Mouse (Mus musculus) hindbrain, embryonic 12.5 days (tissue): ENCODE data around the gene Mms19. TPM values are rescaled to one million over a fixed set of nuclear protein-coding genes. Genes with fewer than 3 reads are reported as not detected.

Source experiments
- ATAC-seq: fragments of 200-750 bp; cut with Nextera tagmentation; 2 replicates; pipeline ENCODE4 v1.8.0; 2017; ENCODE audit warnings: moderate TSS enrichment; ENCODE audit not compliant: low FRiP score
- H3K27ac ChIP-seq: fragments of 300-500 bp; sonication (generic); 2 replicates; pipeline ENCODE4 v1.5.1; 2016; ENCODE audit warnings: mild to moderate bottlenecking
- H3K27me3 ChIP-seq: fragments of 300-500 bp; sonication (generic); 2 replicates; pipeline ENCODE4 v1.6.1; 2016; ENCODE audit warnings: mild to moderate bottlenecking
- H3K36me3 ChIP-seq: fragments of 300-500 bp; sonication (generic); 2 replicates; pipeline ENCODE4 v1.6.1; 2016; ENCODE audit warnings: mild to moderate bottlenecking
- H3K4me1 ChIP-seq: fragments of 300-500 bp; sonication (generic); 2 replicates; pipeline ENCODE4 v1.6.1; 2016
- H3K4me2 ChIP-seq: fragments of 300-500 bp; sonication (generic); replicated peaks from 2 replicates; pipeline ENCODE4 v1.6.1; 2016; ENCODE audit warnings: mild to moderate bottlenecking
- H3K4me3 ChIP-seq: fragments of 300-500 bp; sonication (generic); 2 replicates; pipeline ENCODE4 v1.5.1; 2016; ENCODE audit warnings: mild to moderate bottlenecking
- H3K9ac ChIP-seq: fragments of 300-500 bp; sonication (generic); 2 replicates; pipeline ENCODE4 v1.6.1; 2016; ENCODE audit warnings: mild to moderate bottlenecking, moderate library complexity
- H3K9me3 ChIP-seq: fragments of 300-500 bp; sonication (generic); replicated peaks from 2 replicates; pipeline ENCODE4 v1.6.1; 2016; ENCODE audit warnings: mild to moderate bottlenecking
- WGBS: fragments of 180-500 bp; shearing (Covaris S2); methylation state at CpG from one replicate; pipeline ENCODE4 v1.1.7; 2016; 5-methylcytosine and 5-hydroxymethylcytosine counted together
- polyA plus RNA-seq: library from polyadenylated mRNA; unstranded; fragments of >200 nt; fragmentation: Nextera tagmentation; extraction: Ambion mirVana; gene quantifications from 2 replicates; pipeline ENCODE4 v1.2.1, GENCODE M21; 2016

Gene Mms19
- polyA plus RNA-seq, 1 experiment from 2014 or later = 33.1 TPM

- no peaks in the 10 kb centered on the region for H3K4me1 ChIP-seq
- H3K36me3 ChIP-seq = no peaks in the 10 kb centered on the region
- H3K27me3 ChIP-seq = 0 out of 2 replicates have a peak, but pooled peaks cover 4% of the 10 kb centered on the region
- no peak for ATAC-seq
- no peak overlapping the region for H3K9ac ChIP-seq
- WGBS = 89% methylated on average over 10 of the region's 10 CpGs
- H3K4me2 ChIP-seq = no peak overlapping the region
- no peak overlapping the region for H3K27ac ChIP-seq
- H3K9me3 ChIP-seq = no peaks in the 10 kb centered on the region
- H3K4me3 ChIP-seq = no peak overlapping the region
These were observed 77.9 kb downstream of the Mms19 start for GRCm38 (mm10) chr19:41902848-41903593.

- no peak overlapping the region for H3K9ac ChIP-seq
These were observed 79.3 kb downstream of the Mms19 start for GRCm38 (mm10) chr19:41901696-41902095.

GRCm38 (mm10) chr19:41900495-41901090 lies 80.4 kb downstream of the Mms19 start:
- no peak for ATAC-seq
- Histone ChIP-seq H3K9ac (no peak overlapping the region), H3K27ac (no peak overlapping the region), H3K4me2 (no peak overlapping the region), H3K36me3 (no peaks in the 10 kb centered on the region), H3K9me3 (no peaks in the 10 kb centered on the region), H3K4me3 (no peak overlapping the region), H3K4me1 (peaks cover 4% of the 10 kb centered on the region), H3K27me3 (no peaks in the 10 kb centered on the region)
- WGBS = 81% methylated on average over 8 of the region's 8 CpGs

More at GRCm38 (mm10) chr19:41901696-41902095, 79.3 kb downstream of the Mms19 start:
- Histone ChIP-seq H3K27me3 (no peaks in the 10 kb centered on the region), H3K4me1 (no peaks in the 10 kb centered on the region), H3K27ac (no peak overlapping the region), H3K9me3 (no peaks in the 10 kb centered on the region), H3K4me2 (no peak overlapping the region), H3K36me3 (no peaks in the 10 kb centered on the region), H3K4me3 (no peak overlapping the region)
- 63% methylated on average over 2 of the region's 2 CpGs for WGBS
- no peak for ATAC-seq

DNA sequence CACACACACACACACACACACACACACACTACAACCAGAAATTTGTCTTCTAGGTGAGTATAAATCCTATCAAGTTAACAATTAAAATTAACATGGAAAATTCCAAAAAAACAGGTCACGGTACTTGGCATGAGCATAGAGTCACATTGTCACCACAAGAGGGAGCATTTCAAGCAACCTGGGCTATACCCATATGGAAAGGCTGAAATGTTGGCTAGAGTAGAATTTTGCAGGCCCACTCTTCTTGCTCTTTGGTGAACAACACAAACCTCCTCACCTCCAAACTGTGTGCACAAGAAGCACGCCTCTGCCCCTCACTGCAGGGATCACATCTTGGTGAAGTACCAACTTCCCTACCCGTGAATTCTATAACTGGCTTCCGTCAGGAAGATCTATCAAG lies 82.1 kb downstream of the Mms19 start:
- Histone ChIP-seq H3K4me2 (no peak overlapping the region), H3K4me3 (no peak overlapping the region), H3K9me3 (no peaks in the 10 kb centered on the region), H3K9ac (no peak overlapping the region), H3K36me3 (no peaks in the 10 kb centered on the region), H3K4me1 (peaks cover 13% of the 10 kb centered on the region), H3K27ac (no peak overlapping the region), H3K27me3 (no peaks in the 10 kb centered on the region)
- 51% methylated on average over 4 of the region's 4 CpGs for WGBS
- no peak for ATAC-seq

GRCm38 (mm10) chr19:41896319-41896711 lies 84.6 kb downstream of the Mms19 start:
- Histone ChIP-seq H3K36me3 (0 out of 2 replicates have a peak, but pooled peaks cover under 1% of the 10 kb centered on the region), H3K4me2 (peak overlapping the region; percentile 88), H3K9me3 (no peaks in the 10 kb centered on the region), H3K4me1 (peaks cover 13% of the 10 kb centered on the region), H3K4me3 (peak overlapping the region; percentile 54), H3K9ac (peak overlapping the region; percentile 62), H3K27me3 (no peaks in the 10 kb centered on the region), H3K27ac (no peak overlapping the region)
- WGBS = 21% methylated on average over 18 of the region's 18 CpGs
- ATAC-seq = peak; percentile 46; the same call in 1 of the 2 replicates

DNA sequence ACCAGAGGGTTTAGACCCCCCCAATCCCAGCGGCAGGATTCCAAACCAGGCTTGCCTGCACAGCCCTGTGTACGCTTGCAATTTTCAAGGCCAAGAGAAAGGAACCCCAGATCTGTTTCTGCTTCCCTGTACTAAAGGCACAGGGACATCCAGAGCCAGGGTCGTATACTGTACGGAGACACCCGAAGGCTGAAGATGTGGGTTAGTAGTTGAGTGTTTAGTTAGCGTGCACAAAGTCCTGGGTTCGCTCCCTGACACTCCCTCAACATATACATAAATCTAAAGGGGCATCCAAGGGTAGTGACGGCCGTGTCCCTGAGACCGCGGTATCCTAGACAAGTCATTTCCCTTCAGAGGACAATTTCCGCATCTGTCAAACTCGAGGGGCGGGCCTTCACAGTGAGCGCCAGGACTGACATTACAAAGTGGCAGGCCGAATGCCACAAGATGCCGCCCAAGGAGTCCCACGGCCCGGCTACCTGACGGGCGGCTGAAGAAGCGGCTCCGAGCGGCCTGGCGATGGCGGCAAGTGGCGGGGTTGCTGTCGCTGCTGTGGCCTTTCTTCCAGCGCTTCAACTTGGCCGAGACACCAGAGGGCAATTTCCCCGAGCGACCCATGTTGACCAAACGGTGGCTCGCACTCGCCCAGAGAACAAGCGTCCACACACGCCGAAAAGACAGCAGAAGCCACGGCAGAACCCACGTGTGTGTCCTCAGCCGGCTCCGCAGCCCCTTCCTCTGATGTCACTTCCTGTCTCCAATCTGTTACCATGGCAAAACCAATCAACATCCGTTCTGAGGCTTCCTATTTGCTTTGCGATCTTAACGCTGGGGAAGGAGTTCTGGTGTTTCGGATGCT lies 85.3 kb downstream of the Mms19 start, which contains the start of gene Rrp12:
Rrp12 (minus strand) TSS at position 714 of the 859 bp plus-strand sequence.
- H3K4me1 ChIP-seq = peaks cover 13% of the 10 kb centered on the region
- WGBS = 2% methylated on average over 46 of the region's 46 CpGs

DNA sequence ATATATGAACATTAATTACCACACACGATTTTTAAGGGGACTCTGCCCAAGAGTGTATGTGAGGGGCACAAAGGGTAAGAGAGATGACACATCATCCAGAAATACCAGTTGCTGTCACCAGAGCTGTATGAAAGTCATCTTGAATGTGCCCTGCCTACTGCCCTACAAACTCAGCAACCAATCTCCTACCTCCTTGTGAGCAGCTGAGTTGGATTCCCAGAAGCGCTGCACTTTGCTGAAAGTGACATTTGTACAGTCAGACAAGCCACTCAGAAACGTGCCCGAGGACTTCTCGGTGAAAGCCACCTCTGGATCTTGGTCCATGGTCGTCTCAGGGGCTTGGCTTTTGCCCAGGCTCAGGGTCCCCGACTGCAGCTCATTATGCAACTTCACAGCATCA lies 86.0 kb downstream of the Mms19 start:
- Histone ChIP-seq H3K4me2 (peak overlapping the region; percentile 88), H3K9ac (peak overlapping the region; percentile 62), H3K4me1 (peaks cover 13% of the 10 kb centered on the region), H3K27ac (no peak overlapping the region), H3K4me3 (peak overlapping the region; percentile 54), H3K27me3 (no peaks in the 10 kb centered on the region), H3K9me3 (no peaks in the 10 kb centered on the region), H3K36me3 (peaks cover 13% of the 10 kb centered on the region)
- no peak for ATAC-seq
- WGBS = 54% methylated on average over 7 of the region's 7 CpGs

More for the DNA sequence above, 85.3 kb downstream of the Mms19 start, which contains the start of gene Rrp12:
- H3K27ac ChIP-seq = no peak within 1 kb of the TSS
- H3K9me3 ChIP-seq = no peaks in the 10 kb centered on the region
- H3K36me3 ChIP-seq = peaks cover 7% of the 10 kb centered on the region; the same call in 1 of the 2 replicates
- peak within 1 kb of the TSS; percentile 88 for H3K4me2 ChIP-seq
- peak within 1 kb of the TSS; percentile 62 for H3K9ac ChIP-seq
- H3K27me3 ChIP-seq = no peaks in the 10 kb centered on the region
- ATAC-seq = peak; percentile 88
- peak within 1 kb of the TSS; percentile 54 for H3K4me3 ChIP-seq

Other genes starting within 250 kb of the Mms19 start
- 28.9 and 31.9 TPM in 2 replicates for gene Slit1, start 237.5 kb downstream of the Mms19 start, polyA plus RNA-seq
- gene Arhgap19, start 179.1 kb downstream of the Mms19 start, polyA plus RNA-seq = 22.4 and 23.2 TPM in 2 replicates
- 16.8 and 19.4 TPM in 2 replicates for gene Frat1, start 151.2 kb downstream of the Mms19 start, polyA plus RNA-seq
- 14.5 and 15.3 TPM in 2 replicates for gene Frat2, start 133.0 kb downstream of the Mms19 start, polyA plus RNA-seq
- gene Rrp12, start 85.0 kb downstream of the Mms19 start, polyA plus RNA-seq = 18.3 and 20.9 TPM in 2 replicates
- gene Pgam1, start 69.2 kb downstream of the Mms19 start, polyA plus RNA-seq = 514 and 546 TPM in 2 replicates
- 63.1 and 64.4 TPM in 2 replicates for gene Exosc1, start 47.7 kb downstream of the Mms19 start, polyA plus RNA-seq
- 75.8 and 76.4 TPM in 2 replicates for gene Zdhhc16, start 47.7 kb downstream of the Mms19 start, polyA plus RNA-seq
- 15.9 and 16.2 TPM in 2 replicates for gene Ubtd1, start 606 bp upstream of the Mms19 start, polyA plus RNA-seq
- not detected in 2 replicates for gene Ankrd2, start 54.8 kb upstream of the Mms19 start, polyA plus RNA-seq
- gene Hoga1, start 64.5 kb upstream of the Mms19 start, polyA plus RNA-seq = 1.1 and 1.3 TPM in 2 replicates
- gene 4933411K16Rik, start 71.1 kb upstream of the Mms19 start, polyA plus RNA-seq = not detected in 2 replicates
- 81.4 and 83.5 TPM in 2 replicates for gene Morn4, start 105.2 kb upstream of the Mms19 start, polyA plus RNA-seq
- gene Pi4k2a, start 109.3 kb upstream of the Mms19 start, polyA plus RNA-seq = 35.3 and 39.4 TPM in 2 replicates
- 11.8 and 13.5 TPM in 2 replicates for gene Avpi1, start 147.9 kb upstream of the Mms19 start, polyA plus RNA-seq
- 9.7 and 11.6 TPM in 2 replicates for gene Marveld1, start 166.2 kb upstream of the Mms19 start, polyA plus RNA-seq
- gene Zfyve27, start 182.8 kb upstream of the Mms19 start, polyA plus RNA-seq = 53.6 and 55.2 TPM in 2 replicates
- 1.5 and 1.9 TPM in 2 replicates for gene Sfrp5, start 221.1 kb upstream of the Mms19 start, polyA plus RNA-seq